Mouse (Mus musculus) thymus, adult 2 months (tissue): Measurements from ENCODE around the gene Olfr180.

ENCODE experiments used
- CTCF ChIP-seq: fragments of 200-500 bp; IDR thresholded peaks from 2 replicates; pipeline ENCODE4 v1.5.1; 2012; ENCODE audit warnings: mild to moderate bottlenecking, control low read depth, low read length, moderate library complexity, borderline replicate concordance; ENCODE audit not compliant: control insufficient read depth, poor library complexity, insufficient read depth; ENCODE audit errors: extremely low read depth
- POLR2A ChIP-seq: fragments of 200-500 bp; IDR thresholded peaks from 2 replicates; pipeline ENCODE4 v1.6.1; 2012; ENCODE audit warnings: mild to moderate bottlenecking, low read length, control low read depth, moderate library complexity; ENCODE audit not compliant: control insufficient read depth, poor library complexity, insufficient read depth; ENCODE audit errors: extremely low read depth

- TF ChIP-seq CTCF (no peak), POLR2A (no peak)
Observed at GRCm38 (mm10) chr16:58874668-58875067, 54.5 kb downstream of the Olfr180 start, which contains the start of gene Olfr177.
